Comparison of ENCODE assay signal across 11 mouse cellular contexts in genomic region chr2:3800555-3800878, GRCm38 (mm10).
DNase-seq lines count a peak whose midpoint lies in the region; ATAC-seq lines count a peak whose summit lies in the region.
"Had no signal": no experiment of that assay in that cellular context is flagged by ENCODE, and none has a peak within 500 bp of the region (broad histone marks: within the 10 kb centered on the region; RNA-seq: fewer than 3 reads in every experiment).

No protein-coding gene starts in this region.

- H3K36me3 ChIP-seq in forebrain, embryonic 16.5 days (ENCODE audit: control insufficient read depth, insufficient read depth) = no peaks in the 10 kb centered on the region
- H3K36me3 ChIP-seq in forebrain, embryonic 11.5 days (ENCODE audit: control insufficient read depth, insufficient read depth, low read length) = no peaks in the 10 kb centered on the region
- no peaks in the 10 kb centered on the region for H3K36me3 ChIP-seq in neural tube, embryonic 12.5 days
- H3K36me3 ChIP-seq in neural tube, embryonic 15.5 days = no peaks in the 10 kb centered on the region
- H3K36me3 ChIP-seq: hindbrain, embryonic 10.5 days; midbrain, embryonic 12.5 days had no signal

- no peaks in the 10 kb centered on the region for H3K9me3 ChIP-seq in forebrain, embryonic 16.5 days (ENCODE audit: control insufficient read depth, low read length)
- H3K9me3 ChIP-seq in forebrain, embryonic 11.5 days (ENCODE audit: control insufficient read depth, low read length) = no peaks in the 10 kb centered on the region
- H3K9me3 ChIP-seq in neural tube, embryonic 12.5 days = no peaks in the 10 kb centered on the region
- H3K9me3 ChIP-seq in neural tube, embryonic 15.5 days (replicated peaks) = no peaks in the 10 kb centered on the region
- H3K9me3 ChIP-seq: hindbrain, embryonic 10.5 days; midbrain, embryonic 12.5 days had no signal

- ATAC-seq in forebrain, embryonic 16.5 days = peak; percentile 31; the same call in 1 of the 2 replicates
- no peak for ATAC-seq in forebrain, embryonic 11.5 days (replicated peaks; ENCODE audit: low FRiP score)
- 0 out of 2 replicates have a peak, but pooled peaks have one; percentile 21 for ATAC-seq in neural tube, embryonic 12.5 days (ENCODE audit: low FRiP score, low read depth)
- ATAC-seq in neural tube, embryonic 15.5 days (ENCODE audit: low FRiP score) = no peak
- ATAC-seq: Patski had no signal

- H3K27ac ChIP-seq in forebrain, embryonic 16.5 days (ENCODE audit: low read length) = no peak overlapping the region
- no peak overlapping the region for H3K27ac ChIP-seq in forebrain, embryonic 11.5 days (ENCODE audit: low read depth, low read length)
- no peak overlapping the region for H3K27ac ChIP-seq in neural tube, embryonic 12.5 days
- H3K27ac ChIP-seq in neural tube, embryonic 15.5 days (replicated peaks) = no peak overlapping the region
- H3K27ac ChIP-seq: hindbrain, embryonic 10.5 days; midbrain, embryonic 12.5 days had no signal

- no peak overlapping the region for H3K4me2 ChIP-seq in forebrain, embryonic 16.5 days (ENCODE audit: low read length)
- no peak overlapping the region for H3K4me2 ChIP-seq in forebrain, embryonic 11.5 days (ENCODE audit: low read depth, low read length, severe bottlenecking)
- no peak overlapping the region for H3K4me2 ChIP-seq in neural tube, embryonic 12.5 days (replicated peaks)
- H3K4me2 ChIP-seq in neural tube, embryonic 15.5 days = peak overlapping the region; percentile 59; the same call in 1 of the 2 replicates

- H3K4me1 ChIP-seq in forebrain, embryonic 16.5 days (replicated peaks; ENCODE audit: control insufficient read depth, insufficient read depth, low read length) = peaks cover 9% of the 10 kb centered on the region
- no peaks in the 10 kb centered on the region for H3K4me1 ChIP-seq in forebrain, embryonic 11.5 days (replicated peaks; ENCODE audit: control insufficient read depth, insufficient read depth, low read length)
- H3K4me1 ChIP-seq in neural tube, embryonic 12.5 days = peaks cover 3% of the 10 kb centered on the region; the same call in 1 of the 2 replicates
- peaks cover 8% of the 10 kb centered on the region for H3K4me1 ChIP-seq in neural tube, embryonic 15.5 days
- H3K4me1 ChIP-seq: midbrain, embryonic 12.5 days had no signal

- H3K9ac ChIP-seq in forebrain, embryonic 16.5 days (replicated peaks; ENCODE audit: low read depth, low read length) = no peak overlapping the region
- no peak overlapping the region for H3K9ac ChIP-seq in forebrain, embryonic 11.5 days (ENCODE audit: low read length)
- H3K9ac ChIP-seq in neural tube, embryonic 12.5 days = no peak overlapping the region
- H3K9ac ChIP-seq in neural tube, embryonic 15.5 days (replicated peaks) = no peak overlapping the region

- WGBS in forebrain, embryonic 16.5 days = 59% methylated on average over 5 of the region's 5 CpGs
- 58% methylated on average over 5 of the region's 5 CpGs for WGBS in forebrain, embryonic 11.5 days
- WGBS in neural tube, embryonic 12.5 days = 59% methylated on average over 5 of the region's 5 CpGs
- 49% methylated on average over 5 of the region's 5 CpGs for WGBS in neural tube, embryonic 15.5 days

- DNase-seq in forebrain, embryonic 11.5 days (ENCODE audit: low spot score) = no peak
- no peak for DNase-seq in neural tube, embryonic 10.5 days (ENCODE audit: extremely low spot score, low spot score)
- no peak for DNase-seq in kidney, postnatal 25 days
- no peak for DNase-seq in gastrocnemius, adult 8-10 months (ENCODE audit: low spot score in 2 of 2)
- no peak for DNase-seq in left cerebral cortex, postnatal 25 days (ENCODE audit: low spot score in 2 of 2)

- intact Hi-C loops in left cerebral cortex, postnatal 25 days (cut with DNase I) = loop anchor here (1.0 to 2.0 kb wide), 2 partner anchors 254 to 452 kb away; no protein-coding TSS in a partner anchor

- no peak overlapping the region for H3K4me3 ChIP-seq in forebrain, embryonic 16.5 days (replicated peaks; ENCODE audit: low read length)
- no peak overlapping the region for H3K4me3 ChIP-seq in forebrain, embryonic 11.5 days (ENCODE audit: low read depth, low read length)
- no peak overlapping the region for H3K4me3 ChIP-seq in neural tube, embryonic 12.5 days
- no peak overlapping the region for H3K4me3 ChIP-seq in neural tube, embryonic 15.5 days (replicated peaks)

- H3K27me3 ChIP-seq in forebrain, embryonic 16.5 days (replicated peaks; ENCODE audit: control insufficient read depth, insufficient read depth, low read length) = no peaks in the 10 kb centered on the region
- no peaks in the 10 kb centered on the region for H3K27me3 ChIP-seq in forebrain, embryonic 11.5 days (ENCODE audit: control insufficient read depth, insufficient read depth, low read length)
- no peaks in the 10 kb centered on the region for H3K27me3 ChIP-seq in neural tube, embryonic 12.5 days (replicated peaks)
- no peaks in the 10 kb centered on the region for H3K27me3 ChIP-seq in neural tube, embryonic 15.5 days (replicated peaks)
- H3K27me3 ChIP-seq: midbrain, embryonic 12.5 days; Patski had no signal

Comparison
In these comparisons a context has a peak if more than half of its experiments do, and no peak if none do; other contexts are left out.
1. ATAC-seq: peak in forebrain, embryonic 16.5 days (single experiment) and neural tube, embryonic 12.5 days (single experiment); none in forebrain, embryonic 11.5 days (single experiment) and neural tube, embryonic 15.5 days (single experiment).